Mouse (Mus musculus): Measurements from ENCODE around the gene Ptprn2. TPM values are rescaled to one million over a fixed set of nuclear protein-coding genes. Genes with fewer than 3 reads are reported as not detected.

Ptprn2 gene
- total RNA-seq (2017): 0.12 TPM in 1 of 2 replicates, not detected in the other

- no peak for ATAC-seq (ENCODE audit: extremely low read depth, insufficient number of reproducible peaks, low FRiP score, poor library complexity, severe bottlenecking)
Observed at GRCm38 (mm10) chr12:116485591-116486403, at the start of gene Ptprn2. Gene Ptprn2 (plus strand): TSS chr12:116485720.

- ATAC-seq (ENCODE audit: extremely low read depth, insufficient number of reproducible peaks, low FRiP score, poor library complexity, severe bottlenecking): peak; percentile 40; the same call in 1 of the 2 replicates
Observed at GRCm38 (mm10) chr12:116436125-116436524, 49.4 kb upstream of the Ptprn2 start.

DNA sequence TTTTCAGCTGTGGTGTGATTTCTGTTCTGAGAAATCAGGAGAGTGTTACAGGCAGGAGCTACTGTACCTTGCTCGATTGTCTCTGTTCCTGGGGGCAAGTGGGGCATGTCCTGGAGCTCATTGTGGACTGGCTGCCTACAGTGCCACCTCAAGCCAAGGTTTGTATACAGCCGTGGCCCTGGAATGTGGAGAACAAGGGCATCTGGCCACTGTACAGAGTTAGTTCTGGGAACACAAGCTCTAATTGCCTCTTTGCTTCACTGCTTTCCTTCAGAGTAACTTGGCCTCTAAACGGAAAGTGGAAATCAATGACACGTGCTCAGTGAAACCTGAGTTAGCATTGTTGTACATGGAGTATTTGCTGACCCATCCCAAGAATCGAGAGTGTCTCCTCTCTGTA, 46.9 kb upstream of the Ptprn2 start:
- ATAC-seq (ENCODE audit: extremely low read depth, insufficient number of reproducible peaks, low FRiP score, poor library complexity, severe bottlenecking): no peak

- ATAC-seq (ENCODE audit: extremely low read depth, insufficient number of reproducible peaks, low FRiP score, poor library complexity, severe bottlenecking): no peak
Observed at GRCm38 (mm10) chr12:116442184-116442583, 43.3 kb upstream of the Ptprn2 start.

- ATAC-seq (ENCODE audit: extremely low read depth, insufficient number of reproducible peaks, low FRiP score, poor library complexity, severe bottlenecking): no peak
Observed at GRCm38 (mm10) chr12:116449536-116449935, 36.0 kb upstream of the Ptprn2 start.

DNA sequence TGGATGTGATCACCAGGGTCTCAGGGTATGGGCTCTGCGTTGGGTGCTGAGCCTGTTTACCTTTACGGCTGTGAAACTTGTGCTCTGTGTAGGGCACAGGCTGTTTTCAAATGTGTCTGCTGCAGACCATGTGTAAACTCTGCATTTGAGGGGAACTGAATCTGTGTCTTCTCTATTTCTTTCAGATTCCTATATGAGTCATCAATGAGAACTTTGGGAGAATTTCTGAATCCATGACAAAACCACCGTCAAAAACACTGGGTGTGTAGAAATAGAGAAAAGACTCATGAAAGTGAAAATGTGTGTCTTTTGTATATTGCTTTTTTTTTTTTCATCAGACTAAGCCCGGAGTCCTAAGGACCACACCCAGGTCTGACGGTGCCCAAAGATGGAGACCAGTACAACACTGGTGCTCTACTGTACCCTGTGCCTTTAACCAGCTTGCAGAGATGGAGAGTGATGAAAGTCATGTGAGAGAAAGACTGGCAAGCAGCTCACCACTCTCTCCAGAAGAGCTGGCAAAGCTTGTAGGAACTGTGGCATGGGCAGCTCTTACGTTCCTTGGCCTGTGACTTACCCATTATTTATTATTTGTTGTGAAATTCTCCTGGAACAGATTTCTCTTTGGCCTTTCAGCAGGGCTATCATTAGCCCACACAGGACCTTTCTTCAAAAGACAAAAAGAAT, 25.0 kb upstream of the Ptprn2 start:
- ATAC-seq (ENCODE audit: extremely low read depth, insufficient number of reproducible peaks, low FRiP score, poor library complexity, severe bottlenecking): no peak

GRCm38 (mm10) chr12:116467030-116467429, 18.5 kb upstream of the Ptprn2 start:
- peak; percentile 60; the same call in 1 of the 2 replicates for ATAC-seq (ENCODE audit: extremely low read depth, insufficient number of reproducible peaks, low FRiP score, poor library complexity, severe bottlenecking)

DNA sequence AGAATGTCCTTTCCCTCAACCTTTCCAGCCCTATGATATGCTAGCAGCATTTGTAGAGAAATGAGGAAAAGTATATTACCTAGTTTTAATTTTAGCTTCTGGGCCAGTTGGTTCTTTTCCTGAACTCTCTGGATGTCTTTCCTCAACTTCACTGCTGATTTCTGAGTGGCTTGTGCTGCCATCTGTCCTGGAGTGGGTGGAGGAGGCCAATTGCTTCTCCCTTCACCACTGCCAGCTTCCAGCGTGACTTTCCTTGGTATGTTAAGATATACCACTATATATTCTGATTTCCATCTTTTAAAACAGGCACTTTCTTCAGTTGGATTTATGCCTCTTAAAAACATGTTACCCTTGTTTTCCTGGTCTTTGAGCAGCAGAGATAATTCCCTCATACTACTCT, 17.2 kb upstream of the Ptprn2 start:
- ATAC-seq (ENCODE audit: extremely low read depth, insufficient number of reproducible peaks, low FRiP score, poor library complexity, severe bottlenecking): no peak

- no peak for ATAC-seq (ENCODE audit: extremely low read depth, insufficient number of reproducible peaks, low FRiP score, poor library complexity, severe bottlenecking)
Observed at GRCm38 (mm10) chr12:116469096-116469495, 16.4 kb upstream of the Ptprn2 start.

- peak; percentile 13; the same call in 1 of the 2 replicates for ATAC-seq (ENCODE audit: extremely low read depth, insufficient number of reproducible peaks, low FRiP score, poor library complexity, severe bottlenecking)
Observed at GRCm38 (mm10) chr12:116473264-116473663, 12.3 kb upstream of the Ptprn2 start.

DNA sequence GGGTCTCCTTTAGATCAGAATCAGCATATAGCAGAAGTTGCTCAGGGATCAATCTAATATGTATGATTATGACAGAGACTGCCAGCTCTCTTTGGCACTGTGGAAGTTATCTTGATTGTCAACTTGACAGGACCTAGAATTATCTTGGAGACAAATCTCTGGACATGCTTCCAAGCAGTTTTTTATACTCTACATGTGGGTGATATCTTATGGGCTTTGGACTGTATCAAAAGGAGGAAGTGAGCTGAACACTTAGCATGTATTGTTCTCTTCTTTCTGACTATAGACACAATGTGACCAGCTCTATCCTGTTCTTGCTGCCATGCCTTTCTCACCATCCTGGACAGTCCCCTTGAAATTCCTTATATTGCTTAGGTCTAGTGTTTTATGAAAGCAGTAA, 11.8 kb upstream of the Ptprn2 start:
- ATAC-seq (ENCODE audit: extremely low read depth, insufficient number of reproducible peaks, low FRiP score, poor library complexity, severe bottlenecking): no peak

DNA sequence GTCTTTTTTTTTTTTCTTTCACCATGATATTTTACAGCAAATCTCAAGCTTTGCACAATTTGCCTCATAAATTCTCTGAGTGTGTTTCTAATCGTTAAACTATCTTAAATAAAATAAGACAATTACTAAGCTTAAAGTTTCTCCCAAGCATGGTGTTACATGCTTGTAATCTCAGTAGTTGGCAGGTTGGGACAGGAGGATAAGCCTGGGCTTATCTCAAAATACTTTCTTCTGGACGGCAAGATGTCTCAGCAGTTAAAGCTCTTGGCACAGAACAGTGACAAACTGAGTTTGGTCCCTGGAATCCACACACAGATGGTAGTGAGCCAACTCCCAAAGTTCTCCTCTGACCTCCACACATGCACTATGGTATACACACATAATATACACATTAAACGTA, 10.8 kb upstream of the Ptprn2 start:
- no peak for ATAC-seq (ENCODE audit: extremely low read depth, insufficient number of reproducible peaks, low FRiP score, poor library complexity, severe bottlenecking)

DNA sequence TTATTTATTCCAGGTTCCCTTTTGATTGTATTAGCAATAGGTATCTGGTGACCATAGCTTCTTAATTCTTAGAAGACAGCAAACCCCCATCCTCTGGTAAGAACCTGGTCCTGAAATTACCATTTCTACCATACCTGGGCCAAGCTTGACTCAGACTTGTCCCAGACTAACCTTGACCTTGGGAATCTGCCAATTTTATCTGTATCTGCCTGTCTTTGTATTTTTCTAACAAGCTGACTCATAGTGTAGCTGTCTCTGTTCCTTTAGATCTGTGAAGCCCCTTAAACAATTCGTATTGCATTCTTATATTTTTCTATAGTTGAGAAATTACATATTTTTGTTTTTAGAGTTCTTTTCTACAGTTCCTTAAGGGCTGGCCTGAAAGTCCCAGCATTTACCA, 6.7 kb upstream of the Ptprn2 start:
- no peak for ATAC-seq (ENCODE audit: extremely low read depth, insufficient number of reproducible peaks, low FRiP score, poor library complexity, severe bottlenecking)

DNA sequence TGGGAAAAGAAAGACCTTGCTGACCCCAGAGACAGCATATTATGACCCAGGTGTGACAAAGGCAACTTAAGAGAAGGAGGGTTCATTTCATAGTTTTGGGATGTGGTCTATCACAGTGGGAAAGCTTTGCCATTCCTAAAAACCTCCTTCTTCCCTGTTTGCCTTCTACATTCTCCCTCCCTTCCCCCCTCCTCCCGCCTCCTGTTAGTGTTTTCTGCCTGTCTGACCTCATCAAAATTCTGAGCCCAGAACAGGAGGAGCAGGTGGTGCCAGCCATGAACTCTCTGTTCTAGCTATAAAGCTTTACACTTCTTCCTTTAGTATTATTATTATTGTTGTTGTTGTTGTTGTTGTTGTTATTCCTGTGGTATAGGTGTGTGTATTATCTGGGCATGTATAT, 3.6 kb upstream of the Ptprn2 start:
- ATAC-seq (ENCODE audit: extremely low read depth, insufficient number of reproducible peaks, low FRiP score, poor library complexity, severe bottlenecking): no peak

DNA sequence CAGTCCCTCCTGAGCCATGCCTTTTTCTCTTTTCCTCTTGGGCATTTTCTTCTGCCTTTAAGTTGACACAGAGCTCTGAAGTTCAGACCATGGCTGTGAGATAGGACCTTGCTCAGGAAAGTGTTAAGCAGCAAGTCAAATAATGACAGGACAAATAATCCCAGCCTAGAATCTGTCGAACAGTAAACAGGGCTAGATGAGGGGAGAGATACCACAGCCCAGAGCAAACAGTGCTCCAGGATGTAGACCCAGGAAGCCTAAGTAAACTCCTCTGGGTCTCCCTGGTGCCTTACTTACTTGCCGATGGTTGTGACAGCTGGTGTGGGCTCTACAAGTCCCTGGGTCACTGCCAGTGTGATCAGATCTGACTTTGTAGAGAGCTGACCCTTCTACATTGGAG, 1.9 kb upstream of the Ptprn2 start:
- ATAC-seq (ENCODE audit: extremely low read depth, insufficient number of reproducible peaks, low FRiP score, poor library complexity, severe bottlenecking): no peak

DNA sequence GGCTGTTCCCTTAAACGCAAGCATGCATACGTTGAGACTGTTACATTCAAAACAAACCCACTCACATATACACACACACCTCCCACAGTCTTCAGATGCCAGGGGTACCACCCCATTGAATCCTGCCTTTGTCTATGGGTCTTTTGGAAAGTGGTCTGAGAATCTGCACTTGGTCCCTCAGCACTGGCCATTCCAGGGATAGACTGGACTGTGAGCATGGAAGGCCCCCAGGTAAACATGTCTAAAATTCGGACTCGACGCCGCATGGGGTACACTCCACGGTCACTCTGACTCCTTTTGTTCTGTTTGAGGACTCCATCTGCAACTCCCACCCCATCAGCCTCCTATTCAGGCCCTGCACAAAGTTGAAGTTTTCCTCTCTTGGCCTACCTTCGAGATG, 529 bp upstream of the Ptprn2 start:
- no peak for ATAC-seq (ENCODE audit: extremely low read depth, insufficient number of reproducible peaks, low FRiP score, poor library complexity, severe bottlenecking)

DNA sequence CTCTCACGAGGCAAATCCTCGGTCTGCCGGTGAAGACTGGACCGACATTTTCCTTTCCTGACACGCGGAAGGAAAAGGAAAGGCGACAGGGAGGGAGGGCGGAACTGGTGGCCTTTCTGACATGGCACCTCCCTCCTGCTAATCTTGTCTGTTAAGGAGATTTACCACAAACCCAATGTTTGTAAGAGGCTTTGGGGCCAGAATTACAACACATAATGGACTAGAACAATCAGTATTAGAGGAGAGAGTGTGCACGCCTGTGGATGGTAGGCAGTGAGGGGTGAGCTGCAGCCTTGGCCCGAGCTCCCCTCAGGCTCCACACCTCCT, 847 bp downstream of the Ptprn2 start:
- ATAC-seq (ENCODE audit: extremely low read depth, insufficient number of reproducible peaks, low FRiP score, poor library complexity, severe bottlenecking): no peak

- ATAC-seq (ENCODE audit: extremely low read depth, insufficient number of reproducible peaks, low FRiP score, poor library complexity, severe bottlenecking): no peak
Observed at GRCm38 (mm10) chr12:116488836-116489235, 3.3 kb downstream of the Ptprn2 start.

DNA sequence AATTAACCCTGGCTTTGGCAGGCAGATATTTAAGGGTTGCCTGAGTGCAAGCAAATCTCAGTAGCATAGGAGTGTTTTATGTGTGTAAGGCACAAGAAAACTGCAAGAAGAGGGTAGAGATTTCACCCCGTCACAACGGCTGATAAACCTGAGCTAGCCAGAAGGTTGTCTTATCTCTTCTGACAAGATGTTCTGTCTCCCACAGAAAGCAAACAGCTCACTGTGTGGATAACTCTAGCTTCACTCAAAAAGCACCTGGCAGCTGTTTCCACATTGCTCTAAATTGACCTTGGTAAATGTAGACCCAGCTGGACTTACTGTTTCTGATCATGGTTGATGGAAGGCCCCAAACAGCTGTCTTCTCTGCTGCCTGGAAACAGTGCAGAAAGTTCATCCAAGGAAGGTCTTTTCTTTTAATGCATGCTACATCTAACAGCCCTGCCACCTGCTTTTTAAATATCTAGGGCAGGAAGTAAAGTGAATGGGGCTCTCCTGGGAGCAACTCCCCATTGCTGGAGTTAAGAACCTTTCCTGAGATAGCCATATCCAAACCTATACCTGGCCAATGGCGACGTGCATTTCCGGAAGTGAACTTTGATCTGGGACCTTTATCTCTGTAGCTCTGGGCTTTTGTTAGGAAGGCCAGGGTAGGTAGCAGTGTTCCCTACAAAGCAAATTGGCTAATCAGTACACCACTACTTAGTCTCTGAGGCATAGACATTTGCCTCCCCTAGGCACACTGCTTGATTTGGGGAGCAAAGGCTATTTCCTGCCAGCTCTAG, 5.2 kb downstream of the Ptprn2 start:
- no peak for ATAC-seq (ENCODE audit: extremely low read depth, insufficient number of reproducible peaks, low FRiP score, poor library complexity, severe bottlenecking)

DNA sequence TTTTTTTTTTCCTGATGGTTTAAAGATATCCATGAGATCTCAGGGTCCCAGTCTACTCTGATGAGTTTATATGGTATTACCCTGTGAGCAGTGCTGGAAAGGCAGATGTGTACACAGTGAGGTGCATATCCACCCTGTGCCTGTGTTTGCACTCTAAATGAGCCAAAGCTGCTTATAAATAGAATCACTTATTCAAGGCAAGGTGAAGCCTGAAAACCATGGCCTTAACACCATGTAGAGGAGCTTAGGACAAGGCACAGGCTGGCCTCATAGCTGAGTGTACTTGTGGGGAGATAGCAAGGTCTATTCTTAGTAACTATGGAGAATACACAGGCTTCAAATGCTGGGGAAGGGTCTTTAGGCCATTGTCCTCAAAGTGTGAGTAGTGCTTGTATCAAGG, 13.1 kb downstream of the Ptprn2 start:
- no peak for ATAC-seq (ENCODE audit: extremely low read depth, insufficient number of reproducible peaks, low FRiP score, poor library complexity, severe bottlenecking)

All from neutrophil, adult 5-6 weeks (primary cell).